Mouse (Mus musculus) neural tube, embryonic 14.5 days (tissue): ENCODE data around the gene Gja8. TPM values are rescaled to one million over a fixed set of nuclear protein-coding genes. Genes with fewer than 3 reads are reported as not detected.

Experiments
- ATAC-seq: fragments of 200-750 bp; cut with Nextera tagmentation; 2 replicates; pipeline ENCODE4 v1.8.0; 2017; ENCODE audit warnings: low read depth, mild to moderate bottlenecking, moderate TSS enrichment, moderate library complexity
- H3K27ac ChIP-seq: fragments of 300-500 bp; sonication (generic); 2 replicates; pipeline ENCODE4 v1.5.1; 2014; ENCODE audit warnings: low read depth, mild to moderate bottlenecking, control low read depth, low read length, moderate library complexity, mixed read lengths
- H3K27me3 ChIP-seq: fragments of 300-500 bp; sonication (generic); 2 replicates; pipeline ENCODE4 v1.6.1; 2014; ENCODE audit warnings: low read length; ENCODE audit not compliant: control insufficient read depth, insufficient read depth
- H3K36me3 ChIP-seq: fragments of 300-500 bp; sonication (generic); 2 replicates; pipeline ENCODE4 v1.6.1; 2014; ENCODE audit warnings: low read length, mixed read lengths; ENCODE audit not compliant: control insufficient read depth, insufficient read depth
- H3K4me1 ChIP-seq: fragments of 300-500 bp; sonication (generic); 2 replicates; pipeline ENCODE4 v1.6.1; 2014; ENCODE audit warnings: low read length; ENCODE audit not compliant: control insufficient read depth, insufficient read depth
- H3K4me2 ChIP-seq: fragments of 300-500 bp; sonication (generic); 2 replicates; pipeline ENCODE4 v1.6.1; 2014; ENCODE audit warnings: mild to moderate bottlenecking, low read depth, low read length, control low read depth
- H3K4me3 ChIP-seq: fragments of 300-500 bp; sonication (generic); 2 replicates; pipeline ENCODE4 v1.5.1; 2014; ENCODE audit warnings: low read depth, low read length, control low read depth, mixed read lengths
- H3K9ac ChIP-seq: fragments of 300-500 bp; sonication (generic); replicated peaks from 2 replicates; pipeline ENCODE4 v1.6.1; 2014; ENCODE audit warnings: low read depth, mild to moderate bottlenecking, control low read depth, low read length, mixed read lengths
- H3K9me3 ChIP-seq: fragments of 300-500 bp; sonication (generic); 2 replicates; pipeline ENCODE4 v1.6.1; 2016; ENCODE audit warnings: low read length; ENCODE audit not compliant: control insufficient read depth
- WGBS: fragments of 180-500 bp; shearing (Covaris S2); extraction: QIAGEN DNeasy Blood & Tissue Kit; methylation state at CpG from one replicate; pipeline ENCODE4 v1.1.7; 2014; 5-methylcytosine and 5-hydroxymethylcytosine counted together
- polyA plus RNA-seq: library from polyadenylated mRNA; unstranded; fragments of >200 nt; fragmentation: Nextera tagmentation; extraction: Ambion mirVana; gene quantifications from 2 replicates; pipeline ENCODE4 v1.2.1, GENCODE M21; 2014

The Gja8 gene
- polyA plus RNA-seq, 1 experiment from 2014 or later, result 0.03 TPM

- H3K4me2 ChIP-seq, result no peak overlapping the region
- no peaks in the 10 kb centered on the region for H3K27me3 ChIP-seq
- H3K4me1 ChIP-seq, result no peaks in the 10 kb centered on the region
- whole genome bisulfite sequencing, result 94% methylated on average over 8 of the region's 8 CpGs
- H3K4me3 ChIP-seq, result no peak overlapping the region
- H3K27ac ChIP-seq, result no peak overlapping the region
- no peak overlapping the region for H3K9ac ChIP-seq
- no peak for ATAC-seq
- no peaks in the 10 kb centered on the region for H3K9me3 ChIP-seq
- peaks cover 33% of the 10 kb centered on the region for H3K36me3 ChIP-seq
Measured at GRCm38 (mm10) chr3:96868566-96868965, 57.3 kb downstream of the Gja8 start.

GRCm38 (mm10) chr3:96867863-96868262 lies 58.0 kb downstream of the Gja8 start:
- WGBS, result 94% methylated on average over 3 of the region's 3 CpGs
- Histone ChIP-seq H3K27me3 (no peaks in the 10 kb centered on the region), H3K4me1 (no peaks in the 10 kb centered on the region), H3K27ac (no peak overlapping the region), H3K9me3 (no peaks in the 10 kb centered on the region), H3K4me2 (no peak overlapping the region), H3K36me3 (peaks cover 26% of the 10 kb centered on the region), H3K4me3 (no peak overlapping the region), H3K9ac (no peak overlapping the region)
- ATAC-seq, result no peak

Other genes with a start within 250 kb of the Gja8 start
- 20.9 and 24.7 TPM in 2 replicates for gene Pias3, start 229.6 kb downstream of the Gja8 start, polyA plus RNA-seq
- gene Nudt17, start 217.5 kb downstream of the Gja8 start, polyA plus RNA-seq, result 19.1 and 21.7 TPM in 2 replicates
- gene Polr3c, start 198.4 kb downstream of the Gja8 start, polyA plus RNA-seq, result 32.4 and 35.3 TPM in 2 replicates
- gene Rnf115, start 198.4 kb downstream of the Gja8 start, polyA plus RNA-seq, result 81.9 and 86.5 TPM in 2 replicates
- not detected in 2 replicates for gene Pdzk1, start 96.7 kb downstream of the Gja8 start, polyA plus RNA-seq
- 0.41 and 0.48 TPM in 2 replicates for gene Cd160, start 96.7 kb downstream of the Gja8 start, polyA plus RNA-seq
- gene Gja5, start 21.3 kb downstream of the Gja8 start, polyA plus RNA-seq, result 1.1 and 1.2 TPM in 2 replicates
- 40.2 and 41.8 TPM in 2 replicates for gene Gpr89, start 20.7 kb downstream of the Gja8 start, polyA plus RNA-seq
- gene Acp6, start 232.8 kb upstream of the Gja8 start, polyA plus RNA-seq, result 14.1 and 18.6 TPM in 2 replicates